Mouse (Mus musculus): ENCODE data around the gene Tmem40. TPM values are rescaled to one million over a fixed set of nuclear protein-coding genes. Genes with fewer than 3 reads are reported as not detected.
A peak's percentile ranks its signal among the peaks of the same experiment; 100 is the strongest.

The Tmem40 gene
- polyA plus RNA-seq, 1 experiment from 2014 or later = 2.3 TPM

- no peaks in the 10 kb centered on the region for H3K27me3 ChIP-seq (ENCODE audit: control insufficient read depth, insufficient read depth, low read length)
- ATAC-seq (ENCODE audit: insufficient read depth, low FRiP score, low TSS enrichment) = no peak
- WGBS = 54% methylated on average over 11 of the region's 11 CpGs
Observed at GRCm38 (mm10) chr6:115701302-115701701, 60.9 kb downstream of the Tmem40 start.

GRCm38 (mm10) chr6:115700778-115701177 is 61.4 kb downstream of the Tmem40 start:
- Histone ChIP-seq H3K36me3 (ENCODE audit: control insufficient read depth, insufficient read depth, low read length) (no peaks in the 10 kb centered on the region), H3K9me3 (ENCODE audit: control insufficient read depth, low read length) (no peaks in the 10 kb centered on the region), H3K27me3 (ENCODE audit: control insufficient read depth, insufficient read depth, low read length) (no peaks in the 10 kb centered on the region), H3K4me3 (ENCODE audit: low read depth, low read length) (no peak overlapping the region), H3K4me1 (ENCODE audit: control insufficient read depth, insufficient read depth, low read length) (no peaks in the 10 kb centered on the region), H3K27ac (ENCODE audit: low read depth, low read length) (no peak overlapping the region), H3K4me2 (ENCODE audit: low read depth) (no peak overlapping the region), H3K9ac (ENCODE audit: low read length) (no peak overlapping the region)
- ATAC-seq (ENCODE audit: insufficient read depth, low FRiP score, low TSS enrichment) (no peak), DNase-seq (ENCODE audit: low spot score) (no peak)
- 94% methylated on average over 1 of the region's 1 CpGs for WGBS

More at GRCm38 (mm10) chr6:115701302-115701701, 60.9 kb downstream of the Tmem40 start:
- Histone ChIP-seq H3K9ac (ENCODE audit: low read length) (no peak overlapping the region), H3K4me2 (ENCODE audit: low read depth) (no peak overlapping the region), H3K36me3 (ENCODE audit: control insufficient read depth, insufficient read depth, low read length) (no peaks in the 10 kb centered on the region), H3K4me1 (ENCODE audit: control insufficient read depth, insufficient read depth, low read length) (no peaks in the 10 kb centered on the region), H3K9me3 (ENCODE audit: control insufficient read depth, low read length) (no peaks in the 10 kb centered on the region), H3K27ac (ENCODE audit: low read depth, low read length) (no peak overlapping the region), H3K4me3 (ENCODE audit: low read depth, low read length) (no peak overlapping the region)
- DNase-seq (ENCODE audit: low spot score) = no peak

DNA sequence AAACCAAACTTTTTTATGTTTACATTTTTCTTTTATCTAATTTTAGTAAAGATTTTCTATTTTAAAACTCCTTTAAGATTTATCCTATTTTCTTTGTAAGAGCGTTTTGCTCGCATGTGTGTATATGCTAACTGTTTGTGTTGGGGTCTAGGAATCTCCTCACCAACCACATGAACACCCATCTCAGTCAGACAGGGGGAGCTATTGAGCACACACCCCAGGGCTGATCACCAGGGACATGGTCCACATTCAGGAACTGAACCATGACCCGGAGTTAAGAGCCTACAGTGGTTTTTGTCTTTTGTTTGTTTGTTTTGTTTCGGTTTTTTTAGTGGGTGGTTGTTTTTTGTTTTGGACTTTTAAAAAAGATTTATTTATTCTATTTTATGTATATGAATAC is 63.5 kb downstream of the Tmem40 start:
- WGBS = 87% methylated on average over 4 of the region's 4 CpGs
- DNase-seq (ENCODE audit: low spot score) = no peak

DNA sequence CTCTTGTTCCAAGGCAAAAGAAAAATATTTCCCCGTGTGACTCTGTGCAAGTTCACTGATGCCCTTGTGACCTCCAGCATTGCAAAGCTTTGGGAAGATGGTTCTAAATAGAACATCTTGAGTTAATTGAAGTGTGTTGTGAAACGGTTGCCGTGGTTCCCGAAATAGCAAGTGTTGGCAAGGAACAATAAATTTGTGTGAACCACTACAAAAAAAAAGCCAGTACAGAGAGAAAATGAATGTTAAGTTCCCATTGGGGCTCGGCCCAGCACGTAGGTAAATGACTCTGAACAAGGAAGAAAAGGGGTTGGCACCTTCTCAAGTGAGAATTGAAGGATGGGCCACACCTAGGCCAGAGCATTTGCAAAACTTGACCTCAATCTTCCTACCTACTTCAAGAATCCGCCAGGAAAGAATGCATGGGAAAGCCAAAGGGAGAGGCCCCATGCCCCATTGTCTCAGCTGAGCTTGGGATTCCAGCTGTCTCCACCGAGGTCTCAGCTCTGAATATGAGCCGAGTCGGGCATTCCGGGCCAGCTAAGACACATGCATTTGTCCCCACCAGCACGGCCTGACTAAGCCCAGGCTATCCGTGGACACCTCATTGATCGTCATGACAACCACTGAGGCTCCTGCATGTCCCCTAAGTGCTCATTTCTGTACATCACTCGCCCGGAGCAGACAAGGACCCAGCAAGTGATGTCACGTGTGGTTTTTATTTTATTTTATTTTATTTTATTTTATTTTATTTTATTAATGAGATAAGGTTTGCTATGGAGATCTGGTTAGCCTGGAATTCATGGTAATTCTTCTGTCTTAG is 64.3 kb downstream of the Tmem40 start:
- Histone ChIP-seq H3K9me3 (ENCODE audit: control insufficient read depth, low read length) (no peaks in the 10 kb centered on the region), H3K27ac (ENCODE audit: low read depth, low read length) (no peak overlapping the region), H3K27me3 (ENCODE audit: control insufficient read depth, insufficient read depth, low read length) (no peaks in the 10 kb centered on the region), H3K4me1 (ENCODE audit: control insufficient read depth, insufficient read depth, low read length) (no peaks in the 10 kb centered on the region), H3K4me2 (ENCODE audit: low read depth) (no peak overlapping the region), H3K36me3 (ENCODE audit: control insufficient read depth, insufficient read depth, low read length) (no peaks in the 10 kb centered on the region), H3K9ac (ENCODE audit: low read length) (no peak overlapping the region), H3K4me3 (ENCODE audit: low read depth, low read length) (no peak overlapping the region)
- DNase-seq (ENCODE audit: low spot score) = peak; percentile 31
- ATAC-seq (ENCODE audit: insufficient read depth, low FRiP score, low TSS enrichment) = peak; percentile 63
- WGBS = 66% methylated on average over 17 of the region's 17 CpGs

More for the DNA sequence above, 63.5 kb downstream of the Tmem40 start:
- no peak for ATAC-seq (ENCODE audit: insufficient read depth, low FRiP score, low TSS enrichment)
- Histone ChIP-seq H3K27ac (ENCODE audit: low read depth, low read length) (no peak overlapping the region), H3K9ac (ENCODE audit: low read length) (no peak overlapping the region), H3K4me2 (ENCODE audit: low read depth) (no peak overlapping the region), H3K4me3 (ENCODE audit: low read depth, low read length) (no peak overlapping the region), H3K9me3 (ENCODE audit: control insufficient read depth, low read length) (no peaks in the 10 kb centered on the region), H3K4me1 (ENCODE audit: control insufficient read depth, insufficient read depth, low read length) (no peaks in the 10 kb centered on the region), H3K27me3 (ENCODE audit: control insufficient read depth, insufficient read depth, low read length) (no peaks in the 10 kb centered on the region), H3K36me3 (ENCODE audit: control insufficient read depth, insufficient read depth, low read length) (no peaks in the 10 kb centered on the region)

DNA sequence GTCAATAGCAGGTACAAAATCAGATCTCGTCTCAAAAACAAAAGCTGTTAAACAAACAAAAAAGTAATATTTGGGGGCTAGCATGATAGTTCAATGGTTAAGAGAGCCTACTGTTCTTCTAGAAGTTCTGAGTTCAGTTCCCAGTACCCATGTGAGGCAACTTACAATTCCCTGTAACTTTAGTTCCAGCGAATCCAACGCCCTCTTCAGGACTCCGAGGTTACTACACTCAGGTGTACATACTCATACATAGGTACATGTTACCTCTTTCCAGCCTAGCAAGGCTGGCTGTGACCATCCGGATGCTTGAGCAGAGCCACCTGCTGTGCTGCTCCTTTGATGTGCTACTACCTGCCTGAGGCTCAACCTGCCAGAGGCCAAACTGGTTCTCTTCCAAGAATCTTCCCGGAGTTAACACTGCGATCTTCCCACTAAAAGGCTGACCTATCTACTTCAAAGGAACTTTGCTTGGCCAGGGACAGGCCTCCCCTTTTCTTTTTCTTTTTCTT is 65.4 kb downstream of the Tmem40 start:
- no peak overlapping the region for H3K4me3 ChIP-seq (ENCODE audit: low read depth, low read length)
- no peaks in the 10 kb centered on the region for H3K9me3 ChIP-seq (ENCODE audit: control insufficient read depth, low read length)
- H3K4me2 ChIP-seq (ENCODE audit: low read depth) = no peak overlapping the region
- no peak overlapping the region for H3K9ac ChIP-seq (ENCODE audit: low read length)
- 81% methylated on average over 7 of the region's 7 CpGs for WGBS
- H3K4me1 ChIP-seq (ENCODE audit: control insufficient read depth, insufficient read depth, low read length) = no peaks in the 10 kb centered on the region
- no peaks in the 10 kb centered on the region for H3K36me3 ChIP-seq (ENCODE audit: control insufficient read depth, insufficient read depth, low read length)
- DNase-seq (ENCODE audit: low spot score) = no peak
- ATAC-seq (ENCODE audit: insufficient read depth, low FRiP score, low TSS enrichment) = no peak
- H3K27me3 ChIP-seq (ENCODE audit: control insufficient read depth, insufficient read depth, low read length) = no peaks in the 10 kb centered on the region
- H3K27ac ChIP-seq (ENCODE audit: low read depth, low read length) = no peak overlapping the region

DNA sequence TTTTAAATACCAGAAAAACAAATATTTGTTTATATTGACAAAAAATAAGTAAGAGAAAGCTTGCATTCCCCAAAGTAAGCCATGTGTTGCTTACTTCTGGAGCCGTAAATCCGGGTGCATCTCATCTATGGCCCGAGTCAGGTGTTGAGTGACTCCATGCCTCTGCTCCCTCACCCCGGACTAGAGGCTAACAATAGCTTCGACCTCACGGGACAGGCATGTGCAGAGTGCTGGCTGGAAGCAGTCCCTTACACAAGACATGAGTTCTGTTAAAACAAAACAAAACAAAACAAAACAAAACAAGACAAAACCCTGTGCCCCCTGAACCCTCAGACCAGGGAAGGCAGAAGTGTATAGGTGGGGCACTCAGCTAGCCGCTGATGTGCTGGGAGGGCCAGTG is 67.1 kb downstream of the Tmem40 start:
- no peaks in the 10 kb centered on the region for H3K27me3 ChIP-seq (ENCODE audit: control insufficient read depth, insufficient read depth, low read length)
- no peaks in the 10 kb centered on the region for H3K9me3 ChIP-seq (ENCODE audit: control insufficient read depth, low read length)
- DNase-seq (ENCODE audit: low spot score) (no peak), ATAC-seq (ENCODE audit: insufficient read depth, low FRiP score, low TSS enrichment) (no peak)
- H3K4me1 ChIP-seq (ENCODE audit: control insufficient read depth, insufficient read depth, low read length) = no peaks in the 10 kb centered on the region
- H3K4me2 ChIP-seq (ENCODE audit: low read depth) = no peak overlapping the region
- H3K4me3 ChIP-seq (ENCODE audit: low read depth, low read length) = no peak overlapping the region
- no peak overlapping the region for H3K27ac ChIP-seq (ENCODE audit: low read depth, low read length)
- 60% methylated on average over 7 of the region's 7 CpGs for WGBS
- H3K9ac ChIP-seq (ENCODE audit: low read length) = no peak overlapping the region
- no peaks in the 10 kb centered on the region for H3K36me3 ChIP-seq (ENCODE audit: control insufficient read depth, insufficient read depth, low read length)

- Histone ChIP-seq H3K36me3 (ENCODE audit: control insufficient read depth, insufficient read depth, low read length) (no peaks in the 10 kb centered on the region), H3K27ac (ENCODE audit: low read depth, low read length) (no peak overlapping the region), H3K9ac (ENCODE audit: low read length) (no peak overlapping the region), H3K4me3 (ENCODE audit: low read depth, low read length) (no peak overlapping the region), H3K9me3 (ENCODE audit: control insufficient read depth, low read length) (no peaks in the 10 kb centered on the region), H3K4me1 (ENCODE audit: control insufficient read depth, insufficient read depth, low read length) (no peaks in the 10 kb centered on the region), H3K4me2 (ENCODE audit: low read depth) (no peak overlapping the region), H3K27me3 (ENCODE audit: control insufficient read depth, insufficient read depth, low read length) (no peaks in the 10 kb centered on the region)
- 57% methylated on average over 9 of the region's 9 CpGs for WGBS
- ATAC-seq (ENCODE audit: insufficient read depth, low FRiP score, low TSS enrichment) (no peak), DNase-seq (ENCODE audit: low spot score) (no peak)
Observed at GRCm38 (mm10) chr6:115694441-115694842, 67.8 kb downstream of the Tmem40 start.

DNA sequence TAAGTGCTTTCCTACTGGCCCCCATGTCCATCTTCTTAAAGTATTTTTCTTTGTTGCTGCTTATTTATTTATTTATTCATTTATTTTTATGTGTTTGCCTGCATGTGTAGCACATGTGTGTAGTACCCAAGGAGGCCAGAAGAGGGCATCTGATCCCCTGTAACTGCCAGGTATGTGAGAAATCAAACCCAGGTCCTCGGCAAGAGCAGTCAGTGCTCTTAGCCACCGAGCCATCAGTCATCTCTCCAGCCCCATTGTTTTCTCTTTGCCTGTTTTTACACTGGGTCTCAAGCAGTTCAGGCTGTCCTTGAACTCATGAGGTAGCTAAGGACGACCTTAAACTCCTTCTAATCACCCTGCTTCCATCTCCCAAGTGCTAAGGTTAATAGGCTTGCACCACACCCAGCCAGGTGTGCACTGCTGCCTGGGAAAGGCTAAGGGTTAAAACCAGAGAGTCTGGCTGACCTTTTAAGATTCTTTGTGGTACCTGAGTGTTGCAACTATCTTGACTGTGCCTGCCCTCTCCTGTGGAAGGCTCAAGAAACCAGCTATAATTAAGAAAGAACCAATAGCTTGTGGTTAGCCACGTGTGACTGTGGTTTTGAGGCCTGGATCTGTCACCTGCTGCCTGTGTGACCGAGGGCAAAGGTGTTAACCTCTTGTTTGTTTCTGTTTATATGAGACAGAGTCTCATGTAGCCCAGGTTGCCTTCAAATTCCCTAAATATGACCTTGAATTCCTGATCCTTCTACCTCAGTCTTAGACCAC is 69.1 kb downstream of the Tmem40 start:
- Histone ChIP-seq H3K9ac (ENCODE audit: low read length) (no peak overlapping the region), H3K4me1 (ENCODE audit: control insufficient read depth, insufficient read depth, low read length) (no peaks in the 10 kb centered on the region), H3K4me3 (ENCODE audit: low read depth, low read length) (no peak overlapping the region), H3K27ac (ENCODE audit: low read depth, low read length) (no peak overlapping the region), H3K4me2 (ENCODE audit: low read depth) (no peak overlapping the region), H3K36me3 (ENCODE audit: control insufficient read depth, insufficient read depth, low read length) (no peaks in the 10 kb centered on the region), H3K9me3 (ENCODE audit: control insufficient read depth, low read length) (no peaks in the 10 kb centered on the region), H3K27me3 (ENCODE audit: control insufficient read depth, insufficient read depth, low read length) (no peaks in the 10 kb centered on the region)
- WGBS = 61% methylated on average over 5 of the region's 5 CpGs
- ATAC-seq (ENCODE audit: insufficient read depth, low FRiP score, low TSS enrichment) (no peak), DNase-seq (ENCODE audit: low spot score) (no peak)
